Mouse (Mus musculus) liver, embryonic 16.5 days (tissue): ENCODE measurements at regions not wholly inside any gene's neighbourhood (a gene's known extent, or its start where the extent isn't known, plus 50 kb on each side); places are given as distances from the start of the nearest gene placed in this dataset. TPM values are rescaled to one million over a fixed set of nuclear protein-coding genes. Genes with fewer than 3 reads are reported as not detected.
A peak's percentile ranks its signal among the peaks of the same experiment; 100 is the strongest.

ENCODE experiments used
- ATAC-seq: fragments of 200-750 bp; cut with Nextera tagmentation; 2 replicates; pipeline ENCODE4 v1.8.0; 2017; ENCODE audit warnings: low read depth, mild to moderate bottlenecking, moderate number of reproducible peaks, moderate library complexity
- H3K27ac ChIP-seq: fragments of 300-500 bp; sonication (generic); 2 replicates; pipeline ENCODE4 v1.5.1; 2014; ENCODE audit warnings: mild to moderate bottlenecking, low read length
- H3K27me3 ChIP-seq: fragments of 300-500 bp; sonication (generic); 2 replicates; pipeline ENCODE4 v1.6.1; 2014; ENCODE audit warnings: low read depth, low read length, mixed read lengths; ENCODE audit not compliant: control insufficient read depth, insufficient read depth
- H3K36me3 ChIP-seq: fragments of 300-500 bp; sonication (generic); 2 replicates; pipeline ENCODE4 v1.6.1; 2014; ENCODE audit warnings: mild to moderate bottlenecking; ENCODE audit not compliant: control insufficient read depth, insufficient read depth
- H3K4me1 ChIP-seq: fragments of 300-500 bp; sonication (generic); 2 replicates; pipeline ENCODE4 v1.6.1; 2014; ENCODE audit warnings: low read depth, low read length, mixed read lengths; ENCODE audit not compliant: control insufficient read depth
- H3K4me2 ChIP-seq: fragments of 300-500 bp; sonication (generic); 2 replicates; pipeline ENCODE4 v1.6.1; 2014; ENCODE audit warnings: low read depth, low read length, mixed read lengths
- H3K4me3 ChIP-seq: fragments of 300-500 bp; sonication (generic); 2 replicates; pipeline ENCODE4 v1.5.1; 2014; ENCODE audit warnings: low read depth, mild to moderate bottlenecking, low read length
- H3K9ac ChIP-seq: fragments of 300-500 bp; sonication (generic); 2 replicates; pipeline ENCODE4 v1.6.1; 2014; ENCODE audit warnings: low read depth, low read length
- H3K9me3 ChIP-seq: fragments of 300-500 bp; sonication (generic); replicated peaks from 2 replicates; pipeline ENCODE4 v1.6.1; 2016; ENCODE audit warnings: low read length; ENCODE audit not compliant: control insufficient read depth
- WGBS: fragments of 180-500 bp; shearing (Covaris S2); extraction: QIAGEN DNeasy Blood & Tissue Kit; methylation state at CpG from one replicate; pipeline ENCODE4 v1.1.7; 2014; ENCODE audit not compliant: insufficient replicate concordance; 5-methylcytosine and 5-hydroxymethylcytosine counted together
- microRNA-seq: library from miRNA; unstranded; fragments of <30 nt; microRNA quantifications from one replicate; pipeline ENCODE4, GENCODE M21; 2016

GRCm38 (mm10) chr5:118502991-118503390 lies 57.5 kb upstream of the Med13l start:
- Histone ChIP-seq H3K4me3 (no peak overlapping the region), H3K27me3 (no peaks in the 10 kb centered on the region), H3K9me3 (no peaks in the 10 kb centered on the region), H3K27ac (no peak overlapping the region), H3K9ac (no peak overlapping the region), H3K4me2 (no peak overlapping the region), H3K4me1 (peaks cover 16% of the 10 kb centered on the region), H3K36me3 (no peaks in the 10 kb centered on the region)
- no peak for ATAC-seq
- WGBS, result 73% methylated on average over 15 of the region's 15 CpGs

GRCm38 (mm10) chr5:118504170-118504569 lies 56.3 kb upstream of the Med13l start:
- H3K9ac ChIP-seq, result no peak overlapping the region
- H3K4me2 ChIP-seq, result no peak overlapping the region
- no peaks in the 10 kb centered on the region for H3K9me3 ChIP-seq
- ATAC-seq, result 0 out of 2 replicates have a peak, but pooled peaks have one; percentile 10
- H3K27me3 ChIP-seq, result no peaks in the 10 kb centered on the region
- H3K4me3 ChIP-seq, result no peak overlapping the region
- H3K27ac ChIP-seq, result no peak overlapping the region; the same call in 1 of the 2 replicates
- H3K36me3 ChIP-seq, result no peaks in the 10 kb centered on the region
- 83% methylated on average over 10 of the region's 10 CpGs for WGBS
- peaks cover 16% of the 10 kb centered on the region for H3K4me1 ChIP-seq

DNA sequence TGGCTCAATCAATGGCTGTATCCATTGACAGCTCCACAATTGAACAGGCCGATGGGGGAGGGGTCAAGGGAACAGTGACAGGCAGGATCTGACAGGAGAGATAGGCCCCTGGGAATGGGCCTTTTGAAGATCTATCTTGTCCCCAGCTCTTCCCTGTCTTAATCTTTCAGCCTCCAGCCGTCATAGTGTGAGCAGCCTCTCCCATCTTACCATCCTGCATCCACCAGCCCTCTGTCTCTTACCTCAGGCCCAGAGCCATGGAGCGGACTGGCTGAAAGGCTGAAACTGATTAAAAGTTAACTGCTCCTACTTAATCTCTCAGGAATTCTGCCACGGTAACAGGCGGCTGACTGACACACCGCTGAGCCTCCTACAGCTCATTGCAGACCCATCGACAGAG lies 55.6 kb upstream of the Med13l start:
- Histone ChIP-seq H3K9me3 (no peaks in the 10 kb centered on the region), H3K27me3 (peaks cover 3% of the 10 kb centered on the region), H3K9ac (peak overlapping the region; percentile 17; the same call in 1 of the 2 replicates), H3K4me1 (peaks cover 16% of the 10 kb centered on the region), H3K36me3 (no peaks in the 10 kb centered on the region), H3K4me2 (no peak overlapping the region), H3K27ac (peak overlapping the region; percentile 46), H3K4me3 (no peak overlapping the region)
- peak; percentile 92 for ATAC-seq
- 43% methylated on average over 7 of the region's 7 CpGs for WGBS

DNA sequence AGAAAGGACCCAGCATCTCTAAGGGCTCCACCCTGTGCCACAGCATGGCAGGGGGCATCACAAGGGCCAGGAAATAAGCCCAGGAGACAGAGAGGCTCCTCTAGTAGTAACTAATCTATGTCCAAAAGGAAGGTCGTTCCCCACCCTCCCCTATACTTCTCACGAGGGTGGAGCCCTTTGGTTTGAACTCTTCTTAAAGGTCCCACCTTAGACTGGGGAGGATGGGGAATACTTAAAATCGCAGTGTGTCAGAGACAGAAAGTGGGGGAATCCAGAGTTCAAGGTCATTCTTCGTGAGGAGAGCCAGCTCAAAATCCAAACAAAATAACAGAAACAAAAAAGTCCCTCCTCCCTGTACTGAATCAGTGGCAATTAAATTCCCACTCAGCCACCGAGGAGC lies 50.6 kb upstream of the Med13l start:
- Histone ChIP-seq H3K4me2 (no peak overlapping the region), H3K36me3 (no peaks in the 10 kb centered on the region), H3K27ac (no peak overlapping the region), H3K9me3 (no peaks in the 10 kb centered on the region), H3K4me3 (no peak overlapping the region), H3K4me1 (peaks cover 16% of the 10 kb centered on the region), H3K27me3 (peaks cover 22% of the 10 kb centered on the region), H3K9ac (no peak overlapping the region; the same call in 1 of the 2 replicates)
- ATAC-seq, result no peak
- 47% methylated on average over 5 of the region's 5 CpGs for WGBS

Small RNA genes in the stretch of these regions (microRNA-seq; reads per million reads assigned to microRNA genes)
- not detected for gene Gm26455
